Mouse (Mus musculus) forebrain, embryonic 16.5 days (tissue): ENCODE results near the gene Brinp1. TPM values are rescaled to one million over a fixed set of nuclear protein-coding genes. Genes with fewer than 3 reads are reported as not detected.
"Not testable (repeated sequence)": the region's sequence is repeated elsewhere in the genome, so short reads cannot be mapped to it uniquely, and the experiment has no call there.

ENCODE experiments used
- ATAC-seq: fragments of 200-750 bp; cut with Nextera tagmentation; 2 replicates; pipeline ENCODE4 v1.8.0; 2017; ENCODE audit warnings: mild to moderate bottlenecking, moderate library complexity
- H3K27ac ChIP-seq: fragments of 300-500 bp; sonication (generic); 2 replicates; pipeline ENCODE4 v1.5.1; 2014; ENCODE audit warnings: low read length, control low read depth
- H3K27me3 ChIP-seq: fragments of 300-500 bp; sonication (generic); replicated peaks from 2 replicates; pipeline ENCODE4 v1.6.1; 2014; ENCODE audit warnings: low read length; ENCODE audit not compliant: control insufficient read depth, insufficient read depth
- H3K36me3 ChIP-seq: fragments of 300-500 bp; sonication (generic); 2 replicates; pipeline ENCODE4 v1.6.1; 2014; ENCODE audit not compliant: control insufficient read depth, insufficient read depth
- H3K4me1 ChIP-seq: fragments of 300-500 bp; sonication (generic); replicated peaks from 2 replicates; pipeline ENCODE4 v1.6.1; 2014; ENCODE audit warnings: low read length; ENCODE audit not compliant: control insufficient read depth, insufficient read depth
- H3K4me2 ChIP-seq: fragments of 300-500 bp; sonication (generic); 2 replicates; pipeline ENCODE4 v1.6.1; 2014; ENCODE audit warnings: mild to moderate bottlenecking, low read length, control low read depth
- H3K4me3 ChIP-seq: fragments of 300-500 bp; sonication (generic); replicated peaks from 2 replicates; pipeline ENCODE4 v1.5.1; 2014; ENCODE audit warnings: mild to moderate bottlenecking, low read length, control low read depth
- H3K9ac ChIP-seq: fragments of 300-500 bp; sonication (generic); replicated peaks from 2 replicates; pipeline ENCODE4 v1.6.1; 2014; ENCODE audit warnings: low read depth, low read length, control low read depth
- H3K9me3 ChIP-seq: fragments of 300-500 bp; sonication (generic); 2 replicates; pipeline ENCODE4 v1.6.1; 2016; ENCODE audit warnings: low read length; ENCODE audit not compliant: control insufficient read depth
- WGBS: fragments of 180-500 bp; shearing (Covaris S2); extraction: QIAGEN DNeasy Blood & Tissue Kit; methylation state at CpG from one replicate; pipeline ENCODE4 v1.1.7; 2014; 5-methylcytosine and 5-hydroxymethylcytosine counted together
- polyA plus RNA-seq: library from polyadenylated mRNA; unstranded; fragments of >200 nt; fragmentation: Nextera tagmentation; extraction: Ambion mirVana; gene quantifications from 2 replicates; pipeline ENCODE4 v1.2.1, GENCODE M21; 2015

Brinp1 gene
- polyA plus RNA-seq, 1 experiment from 2014 or later, result 42.5 TPM

DNA sequence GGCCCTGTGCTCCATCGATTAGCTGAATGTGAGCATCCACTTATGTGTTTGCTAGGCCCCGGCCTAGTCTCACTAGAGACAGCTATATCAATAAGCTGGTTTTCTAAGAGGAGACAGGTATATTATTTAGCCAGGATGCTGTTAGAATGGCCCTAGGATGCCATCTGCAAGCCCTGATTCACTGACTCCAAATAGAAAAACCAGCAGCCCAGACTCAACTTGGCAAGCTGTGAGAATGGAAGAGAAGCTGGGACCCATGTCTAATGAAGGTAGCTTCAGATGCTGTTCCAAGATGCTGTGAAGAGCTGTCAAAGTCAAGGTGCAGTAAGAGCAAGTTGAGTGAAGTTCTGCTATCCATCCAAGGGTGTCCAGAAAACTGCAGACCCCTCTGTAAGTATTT, 89.5 kb downstream of the Brinp1 start:
- WGBS, result 94% methylated on average over 2 of the region's 2 CpGs

DNA sequence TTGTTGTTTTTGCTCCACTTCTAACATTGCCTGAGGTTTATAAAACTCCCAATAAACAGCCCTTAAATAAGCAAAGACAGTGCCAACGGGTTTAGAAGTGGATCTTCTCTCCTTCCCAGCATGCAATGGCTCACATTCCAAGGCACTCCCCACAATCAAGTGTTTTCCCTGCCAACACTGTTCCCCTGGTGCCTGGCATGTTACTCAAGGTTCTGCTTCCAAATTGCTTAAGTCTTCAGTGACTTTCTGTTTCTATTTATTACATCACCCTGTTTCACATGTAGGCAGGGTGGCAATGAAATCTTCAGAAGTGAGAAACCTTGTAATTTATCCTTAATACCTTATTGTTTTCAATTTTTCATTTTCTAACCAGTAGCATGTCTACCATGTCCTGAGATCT, 97.3 kb downstream of the Brinp1 start:
- WGBS, result 56% methylated on average over 1 of the region's 1 CpGs
- Histone ChIP-seq H3K36me3 (no peaks in the 10 kb centered on the region), H3K9me3 (no peaks in the 10 kb centered on the region), H3K4me1 (no peaks in the 10 kb centered on the region), H3K4me3 (no peak overlapping the region), H3K9ac (no peak overlapping the region), H3K27ac (no peak overlapping the region), H3K27me3 (no peaks in the 10 kb centered on the region), H3K4me2 (no peak overlapping the region)
- no peak for ATAC-seq

More for the DNA sequence above, 89.5 kb downstream of the Brinp1 start:
- H3K4me3 ChIP-seq, result no peak overlapping the region
- no peak overlapping the region for H3K9ac ChIP-seq
- ATAC-seq, result no peak
- H3K4me2 ChIP-seq, result no peak overlapping the region
- no peak overlapping the region for H3K27ac ChIP-seq
- no peaks in the 10 kb centered on the region for H3K4me1 ChIP-seq
- no peaks in the 10 kb centered on the region for H3K27me3 ChIP-seq
- H3K36me3 ChIP-seq, result no peaks in the 10 kb centered on the region
- H3K9me3 ChIP-seq, result no peaks in the 10 kb centered on the region

DNA sequence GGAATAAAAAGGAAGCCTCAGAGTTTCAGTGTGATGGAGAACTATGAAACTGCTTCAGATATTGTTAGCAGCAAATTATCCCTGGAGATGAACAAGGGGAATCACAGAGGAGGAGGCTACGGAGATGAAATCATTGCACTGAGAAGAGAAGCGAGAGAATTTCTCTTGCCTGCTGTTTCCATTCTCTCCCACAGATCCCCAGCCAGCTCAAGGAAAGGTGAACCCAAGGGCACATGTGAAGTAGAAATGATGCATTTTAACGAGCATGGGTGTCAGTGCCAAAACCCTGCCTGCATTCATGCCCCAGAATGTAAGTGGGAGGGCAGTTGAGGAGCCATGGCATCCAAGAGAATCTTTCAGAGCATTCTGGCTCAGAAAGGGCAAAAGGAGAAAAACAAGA, 104.5 kb downstream of the Brinp1 start:
- Histone ChIP-seq H3K9me3 (no peaks in the 10 kb centered on the region), H3K27ac (no peak overlapping the region), H3K4me2 (no peak overlapping the region), H3K36me3 (no peaks in the 10 kb centered on the region), H3K27me3 (no peaks in the 10 kb centered on the region), H3K4me3 (no peak overlapping the region), H3K9ac (no peak overlapping the region), H3K4me1 (0 out of 2 replicates have a peak, but pooled peaks cover 2% of the 10 kb centered on the region)
- ATAC-seq, result no peak
- 19% methylated on average over 3 of the region's 3 CpGs for WGBS

DNA sequence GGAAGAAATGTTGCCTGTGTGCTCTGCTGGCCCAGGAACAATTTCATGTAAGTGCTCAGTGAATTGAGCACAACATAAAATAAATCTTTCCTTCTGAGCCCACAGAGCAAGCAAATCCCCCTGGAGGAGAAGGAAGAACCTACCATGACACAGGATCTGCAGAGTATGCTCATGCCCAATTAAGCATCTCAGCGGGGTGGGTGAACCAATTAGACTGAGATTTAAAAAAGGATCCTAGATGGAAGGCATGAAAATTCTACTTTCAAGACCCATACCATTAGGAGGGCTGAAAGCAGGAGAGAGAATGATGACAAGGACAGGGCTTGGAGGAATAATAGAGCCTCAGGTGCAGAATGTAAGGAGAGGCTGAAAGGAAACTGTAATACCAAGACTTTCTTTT, 107.2 kb downstream of the Brinp1 start:
- no peak overlapping the region for H3K27ac ChIP-seq
- no peak overlapping the region for H3K4me2 ChIP-seq
- H3K4me3 ChIP-seq, result no peak overlapping the region
- WGBS, result 62% methylated on average over 1 of the region's 1 CpGs
- 0 out of 2 replicates have a peak, but pooled peaks cover 2% of the 10 kb centered on the region for H3K4me1 ChIP-seq
- H3K36me3 ChIP-seq, result no peaks in the 10 kb centered on the region
- no peaks in the 10 kb centered on the region for H3K27me3 ChIP-seq
- no peaks in the 10 kb centered on the region for H3K9me3 ChIP-seq
- no peak for ATAC-seq
- H3K9ac ChIP-seq, result no peak overlapping the region

DNA sequence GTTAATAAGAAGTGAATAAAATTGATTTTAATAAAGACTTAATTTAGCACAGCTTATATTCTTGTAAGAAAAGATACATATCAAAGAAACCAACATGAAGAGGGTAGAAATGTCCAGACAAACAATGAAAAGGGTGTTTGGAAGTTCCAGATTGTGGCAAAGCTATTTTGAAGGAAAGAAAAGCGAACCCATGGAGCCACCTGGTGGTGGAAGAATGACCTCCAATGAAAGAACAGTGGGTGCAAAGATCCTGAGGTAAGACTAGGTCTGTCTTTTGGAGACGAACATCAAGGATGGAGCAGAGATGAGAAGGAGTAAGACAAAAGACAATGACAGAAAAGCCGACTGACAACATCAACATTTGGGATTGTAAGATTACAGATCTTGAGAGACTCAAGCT, 108.2 kb downstream of the Brinp1 start:
- WGBS, result 55% methylated on average over 3 of the region's 3 CpGs
- no peak for ATAC-seq
- Histone ChIP-seq H3K4me2 (no peak overlapping the region), H3K4me3 (no peak overlapping the region), H3K27me3 (no peaks in the 10 kb centered on the region), H3K4me1 (0 out of 2 replicates have a peak, but pooled peaks cover 2% of the 10 kb centered on the region), H3K27ac (no peak overlapping the region), H3K9me3 (no peaks in the 10 kb centered on the region), H3K9ac (no peak overlapping the region), H3K36me3 (no peaks in the 10 kb centered on the region)

- H3K27ac ChIP-seq, H3K27me3 ChIP-seq, H3K9ac ChIP-seq, H3K9me3 ChIP-seq, ATAC-seq, H3K4me3 ChIP-seq, H3K36me3 ChIP-seq, H3K4me2 ChIP-seq, H3K4me1 ChIP-seq: not testable (repeated sequence)
Measured at GRCm38 (mm10) chr4:68813997-68814396, 140.2 kb downstream of the Brinp1 start.

DNA sequence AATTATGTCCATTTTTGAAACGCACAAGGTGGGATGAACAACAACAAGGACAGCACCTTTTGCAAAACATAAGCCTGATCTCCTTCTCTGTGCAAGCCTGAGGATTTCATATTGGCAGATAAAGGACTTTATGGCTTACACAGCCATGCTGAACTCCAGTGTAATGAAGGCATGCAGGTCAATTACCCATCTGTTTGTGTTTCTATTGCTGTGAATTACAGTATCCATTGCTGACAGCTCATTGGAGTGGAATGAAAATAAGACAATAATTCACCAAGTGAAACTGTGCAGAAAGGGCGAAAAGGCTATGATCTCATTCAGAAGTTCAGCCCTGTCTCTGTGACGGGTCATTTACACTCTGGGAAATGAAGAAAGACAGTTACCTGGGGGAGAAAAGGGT, 147.7 kb downstream of the Brinp1 start:
- Histone ChIP-seq H3K9me3 (no peaks in the 10 kb centered on the region), H3K4me3 (no peak overlapping the region), H3K36me3 (no peaks in the 10 kb centered on the region), H3K4me2 (no peak overlapping the region), H3K27me3 (no peaks in the 10 kb centered on the region), H3K9ac (no peak overlapping the region), H3K27ac (no peak overlapping the region), H3K4me1 (no peaks in the 10 kb centered on the region)
- no peak for ATAC-seq
- WGBS, result 70% methylated on average over 3 of the region's 3 CpGs

DNA sequence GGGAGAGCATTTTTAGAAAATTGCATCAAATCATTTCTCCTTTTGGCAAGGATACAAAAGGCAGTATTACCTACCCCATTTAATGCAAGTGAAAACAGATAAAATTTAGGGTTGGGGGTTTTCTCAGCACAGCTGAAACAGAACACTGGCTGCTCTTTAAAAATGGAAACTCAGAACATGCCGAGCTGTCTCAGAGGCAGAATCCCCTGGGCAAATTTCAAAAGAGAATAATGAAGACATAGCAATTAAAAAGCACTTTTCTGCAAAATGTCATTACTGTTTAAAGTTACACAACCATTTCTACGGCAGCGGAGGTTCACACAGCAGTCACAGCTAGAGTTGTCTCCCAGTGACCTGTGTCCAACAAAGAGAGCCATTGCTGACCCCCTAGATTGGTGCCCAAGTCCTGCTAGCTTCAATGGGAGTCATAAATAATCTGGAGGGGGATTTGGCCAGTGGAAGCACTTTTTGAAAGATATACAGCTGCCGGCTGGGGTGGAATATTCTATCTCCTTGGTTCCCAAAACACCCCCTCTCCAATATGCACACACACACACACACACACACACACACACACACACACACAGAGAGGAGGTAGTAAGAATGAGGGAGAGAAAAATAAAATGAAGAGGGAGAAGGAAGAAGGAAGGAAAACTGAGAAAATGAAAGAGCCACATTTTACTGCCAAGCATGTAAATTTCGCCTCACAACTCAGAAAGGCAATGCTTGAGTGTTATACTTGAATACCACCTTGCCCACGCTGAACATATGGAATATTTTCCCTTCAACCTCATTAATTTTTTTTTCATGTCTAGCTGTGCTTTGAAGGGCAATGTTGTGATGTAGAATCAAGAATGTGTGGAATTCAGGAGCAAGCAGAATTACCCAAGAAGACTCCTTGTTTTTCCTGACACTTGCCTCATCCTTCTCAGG, 152.0 kb downstream of the Brinp1 start:
- ATAC-seq, result peak; percentile 28; the same call in 1 of the 2 replicates
- H3K27ac ChIP-seq, result 0 out of 2 replicates have a peak overlapping the region, but pooled peaks have one; percentile 37
- H3K27me3 ChIP-seq, result no peaks in the 10 kb centered on the region
- H3K9me3 ChIP-seq, result no peaks in the 10 kb centered on the region
- no peaks in the 10 kb centered on the region for H3K4me1 ChIP-seq
- no peak overlapping the region for H3K9ac ChIP-seq
- H3K4me3 ChIP-seq, result no peak overlapping the region
- 74% methylated on average over 6 of the region's 6 CpGs for WGBS
- H3K4me2 ChIP-seq, result no peak overlapping the region
- H3K36me3 ChIP-seq, result no peaks in the 10 kb centered on the region

DNA sequence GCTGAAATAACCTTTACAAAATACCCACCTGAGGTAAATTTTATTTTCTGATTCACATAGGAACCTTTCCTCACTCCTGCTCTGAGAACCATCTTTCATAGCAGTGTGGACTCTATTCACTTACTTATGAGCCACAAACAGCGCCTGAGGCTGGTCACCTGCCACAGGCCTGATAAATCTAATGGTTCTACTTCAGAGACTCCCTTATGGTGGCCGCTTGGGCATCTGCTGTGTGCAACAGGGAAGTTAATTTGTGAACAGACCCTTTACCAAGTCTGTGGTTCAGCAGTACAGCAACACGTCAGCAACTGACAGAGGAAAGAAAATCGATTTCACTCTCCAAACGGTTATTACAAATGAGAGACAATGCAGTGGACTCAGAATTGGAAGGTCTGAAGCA, 164.2 kb downstream of the Brinp1 start:
- no peaks in the 10 kb centered on the region for H3K36me3 ChIP-seq
- ATAC-seq, result no peak
- no peak overlapping the region for H3K4me3 ChIP-seq
- no peak overlapping the region for H3K27ac ChIP-seq
- 80% methylated on average over 5 of the region's 5 CpGs for WGBS
- H3K27me3 ChIP-seq, result no peaks in the 10 kb centered on the region
- no peak overlapping the region for H3K9ac ChIP-seq
- H3K4me2 ChIP-seq, result no peak overlapping the region
- no peaks in the 10 kb centered on the region for H3K9me3 ChIP-seq
- no peaks in the 10 kb centered on the region for H3K4me1 ChIP-seq
